Mouse (Mus musculus) kidney, adult 2 months (tissue): ENCODE results near the gene Sphk2. TPM values are rescaled to one million over a fixed set of nuclear protein-coding genes. Genes with fewer than 3 reads are reported as not detected.

Experiments used
- DNase-seq: peaks from one replicate; pipeline ENCODE4 v3.0.0; 2021
- H3K27ac ChIP-seq: fragments of 200-500 bp; 2 replicates; pipeline ENCODE4 v1.5.1; 2012; ENCODE audit warnings: low read depth, low read length, control low read depth, inconsistent platforms; ENCODE audit not compliant: insufficient read depth
- H3K27me3 ChIP-seq: fragments of 200-500 bp; replicated peaks from 2 replicates; pipeline ENCODE4 v1.6.1; 2012; ENCODE audit warnings: mild to moderate bottlenecking, moderate library complexity, low read length, inconsistent platforms; ENCODE audit not compliant: control insufficient read depth, insufficient read depth
- H3K36me3 ChIP-seq: fragments of 200-500 bp; 2 replicates; pipeline ENCODE4 v1.6.1; 2012; ENCODE audit warnings: mild to moderate bottlenecking, moderate library complexity, low read length, inconsistent platforms; ENCODE audit not compliant: control insufficient read depth, insufficient read depth
- H3K4me1 ChIP-seq: fragments of 200-500 bp; 2 replicates; pipeline ENCODE4 v1.6.1; 2011; ENCODE audit warnings: low read length; ENCODE audit not compliant: control insufficient read depth, insufficient read depth
- H3K4me3 ChIP-seq: fragments of 200-500 bp; 2 replicates; pipeline ENCODE4 v1.5.1; 2011; ENCODE audit warnings: mild to moderate bottlenecking, low read depth, low read length, control low read depth; ENCODE audit not compliant: insufficient read depth
- CTCF ChIP-seq: fragments of 200-500 bp; conservative IDR thresholded peaks from 2 replicates; pipeline ENCODE4 v1.5.1; 2011; ENCODE audit warnings: low read depth, mild to moderate bottlenecking, control low read depth, low read length, moderate library complexity, mixed read lengths; ENCODE audit not compliant: insufficient read depth, insufficient read length
- POLR2A ChIP-seq: fragments of 200-500 bp; IDR thresholded peaks from one replicate; pipeline ENCODE4 v1.6.1; 2011; ENCODE audit warnings: low read depth, low read length, control low read depth
- WGBS: fragments of 180-500 bp; shearing (Covaris S2); methylation state at CpG from one replicate; pipeline ENCODE4 v1.1.7; 2018; 5-methylcytosine and 5-hydroxymethylcytosine counted together
- polyA plus RNA-seq: library from polyadenylated mRNA; depleted of rRNA; stranded (reverse); fragments of >200 nt; gene quantifications from 2 replicates; pipeline ENCODE4 v1.2.3, GENCODE M21; 2012

The Sphk2 gene
- polyA plus RNA-seq, 1 experiment = 57.2 TPM

- 94% methylated on average over 9 of the region's 9 CpGs for WGBS
- no peak for DNase-seq
- no peaks in the 10 kb centered on the region for H3K36me3 ChIP-seq
- no peak overlapping the region for H3K27ac ChIP-seq
- H3K4me3 ChIP-seq = no peak overlapping the region
- no peaks in the 10 kb centered on the region for H3K27me3 ChIP-seq
- H3K4me1 ChIP-seq = no peaks in the 10 kb centered on the region
- TF ChIP-seq CTCF (no peak), POLR2A (no peak)
These were observed 7.3 kb upstream of the Sphk2 start for GRCm38 (mm10) chr7:45725151-45725550.

GRCm38 (mm10) chr7:45723781-45724180 is 6.0 kb upstream of the Sphk2 start:
- H3K36me3 ChIP-seq = no peaks in the 10 kb centered on the region; the same call in 1 of the 2 replicates

DNA sequence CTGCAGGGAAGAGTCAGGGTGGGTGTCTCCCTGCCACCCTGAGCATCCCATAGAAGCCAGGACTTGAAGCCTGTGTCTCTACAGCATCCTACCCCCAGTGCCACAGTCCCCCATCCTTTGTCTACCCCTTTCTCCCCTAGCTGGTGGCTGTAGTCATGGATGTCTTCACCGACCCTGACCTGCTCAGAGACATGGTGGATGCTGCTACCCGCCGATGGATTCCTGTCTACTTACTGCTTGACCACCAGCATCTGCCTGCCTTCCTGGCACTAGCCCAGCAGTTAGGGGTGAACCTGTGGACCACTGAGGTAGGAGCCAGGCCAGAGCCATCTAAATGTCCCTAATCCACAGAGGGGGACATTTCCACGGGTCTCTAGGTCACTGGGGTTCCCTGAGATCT is 5.5 kb upstream of the Sphk2 start:
- H3K27me3 ChIP-seq = no peaks in the 10 kb centered on the region
- WGBS = 77% methylated on average over 4 of the region's 4 CpGs
- DNase-seq = no peak
- H3K4me1 ChIP-seq = 0 out of 2 replicates have a peak, but pooled peaks cover 4% of the 10 kb centered on the region
- no peak for TF ChIP-seq POLR2A
- no peak overlapping the region for H3K27ac ChIP-seq
- H3K4me3 ChIP-seq = no peak overlapping the region
- H3K36me3 ChIP-seq = no peaks in the 10 kb centered on the region; the same call in 1 of the 2 replicates

More at GRCm38 (mm10) chr7:45723781-45724180, 6.0 kb upstream of the Sphk2 start:
- H3K4me3 ChIP-seq = no peak overlapping the region
- no peak overlapping the region for H3K27ac ChIP-seq
- no peak for DNase-seq
- 0 out of 2 replicates have a peak, but pooled peaks cover 4% of the 10 kb centered on the region for H3K4me1 ChIP-seq
- TF ChIP-seq POLR2A (no peak), CTCF (no peak)
- WGBS = 93% methylated on average over 14 of the region's 14 CpGs
- no peaks in the 10 kb centered on the region for H3K27me3 ChIP-seq

DNA sequence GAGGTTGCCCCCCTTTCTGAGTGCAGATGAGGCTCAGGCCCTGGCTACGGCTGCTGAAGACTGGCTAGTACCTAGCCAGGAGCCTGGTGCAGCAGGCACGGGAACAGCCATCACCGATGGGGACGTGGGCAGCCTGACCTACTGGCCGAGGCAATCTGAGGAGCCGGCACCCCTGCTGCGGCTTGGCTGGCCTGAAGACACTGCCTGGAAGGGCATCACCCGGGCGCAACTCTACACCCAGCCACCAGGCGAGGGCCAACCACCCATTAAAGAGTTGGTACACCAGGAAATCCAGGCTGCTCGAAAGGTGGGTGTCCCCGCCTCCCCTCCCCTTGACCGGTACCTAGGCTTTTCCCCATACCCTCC is 4.5 kb upstream of the Sphk2 start:
- Histone ChIP-seq H3K4me1 (0 out of 2 replicates have a peak, but pooled peaks cover 4% of the 10 kb centered on the region), H3K4me3 (no peak overlapping the region), H3K36me3 (no peaks in the 10 kb centered on the region; the same call in 1 of the 2 replicates), H3K27me3 (no peaks in the 10 kb centered on the region), H3K27ac (no peak overlapping the region)
- 64% methylated on average over 13 of the region's 13 CpGs for WGBS
- no peak for DNase-seq
- no peak for TF ChIP-seq POLR2A
- TF ChIP-seq CTCF = no peak

DNA sequence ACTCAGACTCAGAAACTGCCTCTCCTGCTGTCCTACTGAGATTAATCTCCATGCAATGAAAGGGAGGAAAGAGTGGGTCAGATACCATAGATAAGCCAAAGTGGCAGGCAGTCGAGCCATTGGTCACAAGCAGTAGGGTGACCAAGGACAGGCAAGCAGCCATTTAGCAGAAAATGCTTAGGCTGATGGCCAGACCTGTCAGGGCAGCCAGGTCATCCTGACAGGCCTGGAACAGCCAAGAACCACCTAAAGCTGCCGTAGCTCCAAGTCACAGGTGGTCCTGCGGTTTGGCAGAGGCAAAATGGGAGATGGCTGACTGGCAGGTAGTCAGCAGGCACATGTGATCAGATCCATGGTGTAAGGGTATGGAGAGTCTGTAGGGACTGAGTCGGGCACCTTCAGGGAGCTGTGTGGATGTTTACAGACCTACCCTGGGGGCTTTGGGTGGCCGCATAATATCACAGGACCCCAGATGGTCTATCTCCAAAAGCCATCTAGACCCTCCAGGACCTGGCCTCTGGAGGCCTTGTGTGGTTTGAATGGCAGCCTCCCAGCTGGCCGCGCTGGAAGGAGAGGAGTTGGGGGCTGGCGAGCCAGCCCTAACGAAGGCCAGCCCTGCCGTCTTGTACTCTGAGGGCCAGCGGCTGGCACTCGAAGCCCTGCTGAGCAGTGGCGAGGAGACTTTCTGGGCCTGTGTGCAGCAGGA is 4.0 kb upstream of the Sphk2 start:
- 68% methylated on average over 13 of the region's 13 CpGs for WGBS
- no peak for DNase-seq
- Histone ChIP-seq H3K4me3 (no peak overlapping the region), H3K27me3 (no peaks in the 10 kb centered on the region), H3K36me3 (no peaks in the 10 kb centered on the region; the same call in 1 of the 2 replicates), H3K27ac (no peak overlapping the region), H3K4me1 (0 out of 2 replicates have a peak, but pooled peaks cover 4% of the 10 kb centered on the region)
- TF ChIP-seq POLR2A (no peak), CTCF (no peak)

DNA sequence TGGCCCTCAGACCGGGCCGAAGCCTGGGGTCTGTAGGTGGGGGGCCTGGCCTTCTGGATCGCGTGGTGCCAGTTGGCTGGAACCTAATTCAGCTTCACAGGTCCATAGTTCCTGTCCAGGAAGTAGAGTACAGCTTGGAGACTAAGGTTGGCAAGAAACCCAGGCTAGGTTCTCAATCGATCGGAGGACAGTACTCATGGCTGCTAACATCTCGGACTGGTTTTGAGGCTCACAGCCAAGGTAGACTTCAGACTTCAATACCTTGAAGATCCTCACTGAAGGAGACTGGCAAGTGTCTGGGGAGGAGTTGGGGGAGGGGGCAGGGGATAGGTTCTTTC is 3.4 kb upstream of the Sphk2 start:
- Histone ChIP-seq H3K27ac (no peak overlapping the region), H3K4me3 (no peak overlapping the region), H3K36me3 (no peaks in the 10 kb centered on the region; the same call in 1 of the 2 replicates), H3K27me3 (no peaks in the 10 kb centered on the region), H3K4me1 (0 out of 2 replicates have a peak, but pooled peaks cover 4% of the 10 kb centered on the region)
- DNase-seq = no peak
- 71% methylated on average over 7 of the region's 7 CpGs for WGBS
- TF ChIP-seq CTCF = no peak
- no peak for TF ChIP-seq POLR2A

DNA sequence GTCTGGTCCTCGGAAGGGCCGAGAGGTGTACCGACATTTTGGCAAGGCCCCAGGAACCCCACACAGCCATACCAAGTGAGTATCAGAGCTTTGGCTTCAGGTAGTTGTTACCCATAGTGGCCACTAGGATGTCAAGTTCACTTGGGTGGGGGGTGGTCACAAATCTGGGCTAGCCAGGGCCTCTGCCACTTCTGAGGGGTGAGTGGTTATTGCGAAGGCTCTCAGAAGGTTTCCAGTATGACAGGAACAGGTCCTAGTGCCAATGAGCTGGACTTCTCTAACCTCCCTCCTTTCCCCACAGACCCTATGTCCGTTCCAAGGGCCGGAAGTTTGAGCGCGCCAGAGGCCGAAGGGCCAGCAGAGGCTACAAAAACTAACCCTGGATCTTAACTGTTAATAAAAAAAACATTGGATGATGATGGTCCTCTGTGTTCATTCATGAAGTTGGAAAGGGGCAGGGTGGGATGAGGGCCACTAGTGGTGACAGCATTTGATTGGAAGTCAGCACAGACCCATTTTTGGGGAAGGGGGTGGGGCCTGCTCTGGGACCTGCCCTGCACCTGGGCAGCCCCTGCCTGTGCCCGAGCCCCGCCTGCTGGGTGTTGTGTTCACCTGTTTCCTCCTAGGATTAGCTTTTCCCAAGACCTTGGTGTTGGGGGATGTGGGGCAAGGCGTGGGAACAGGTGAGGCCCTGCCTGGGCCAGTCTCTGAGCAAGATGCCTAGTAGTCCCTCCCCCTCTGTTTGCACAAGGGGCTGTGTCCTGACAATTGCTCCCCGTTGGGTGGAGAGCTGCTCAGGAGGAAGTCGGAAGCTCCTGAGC is 2.8 kb upstream of the Sphk2 start, which contains the start of gene Fam83e:
Gene Fam83e, plus strand, starts transcription at position 800 of the 821 bp plus-strand sequence.
- Histone ChIP-seq H3K27ac (no peak within 1 kb of the TSS), H3K36me3 (no peaks in the 10 kb centered on the region; the same call in 1 of the 2 replicates), H3K4me3 (no peak within 1 kb of the TSS), H3K4me1 (peaks cover 9% of the 10 kb centered on the region), H3K27me3 (no peaks in the 10 kb centered on the region)
- TF ChIP-seq CTCF = no peak
- TF ChIP-seq POLR2A = no peak
- WGBS = 67% methylated on average over 14 of the region's 14 CpGs
- no peak for DNase-seq
